Mouse (Mus musculus) forebrain, postnatal 0 days (tissue): ENCODE measurements around the gene Atf7ip2. TPM values are rescaled to one million over a fixed set of nuclear protein-coding genes. Genes with fewer than 3 reads are reported as not detected.

ENCODE experiments used
- ATAC-seq: fragments of 200-750 bp; cut with Nextera tagmentation; 2 replicates; pipeline ENCODE4 v1.8.0; 2017; ENCODE audit warnings: mild to moderate bottlenecking, moderate library complexity
- DNase-seq: peaks from one replicate; pipeline ENCODE4 v3.0.0-alpha.2; 2015
- H3K27ac ChIP-seq: fragments of 300-500 bp; sonication (generic); 2 replicates; pipeline ENCODE4 v1.5.1; 2014; ENCODE audit warnings: low read depth, mild to moderate bottlenecking, antibody characterized with exemption, low read length, moderate library complexity, mixed read lengths
- H3K27me3 ChIP-seq: fragments of 300-500 bp; sonication (generic); 2 replicates; pipeline ENCODE4 v1.6.1; 2014; ENCODE audit warnings: mild to moderate bottlenecking, low read length, mixed read lengths; ENCODE audit not compliant: insufficient read depth
- H3K36me3 ChIP-seq: fragments of 300-500 bp; sonication (generic); 2 replicates; pipeline ENCODE4 v1.6.1; 2014; ENCODE audit warnings: mild to moderate bottlenecking, moderate library complexity; ENCODE audit not compliant: insufficient read depth
- H3K4me1 ChIP-seq: fragments of 300-500 bp; sonication (generic); 2 replicates; pipeline ENCODE4 v1.6.1; 2014; ENCODE audit warnings: antibody characterized with exemption; ENCODE audit not compliant: insufficient read depth
- H3K4me2 ChIP-seq: fragments of 300-500 bp; sonication (generic); 2 replicates; pipeline ENCODE4 v1.6.1; 2014; ENCODE audit warnings: low read depth, mild to moderate bottlenecking, moderate library complexity
- H3K4me3 ChIP-seq: fragments of 300-500 bp; sonication (generic); 2 replicates; pipeline ENCODE4 v1.5.1; 2014; ENCODE audit warnings: low read depth, low read length, mixed read lengths
- H3K9ac ChIP-seq: fragments of 300-500 bp; sonication (generic); 2 replicates; pipeline ENCODE4 v1.6.1; 2014; ENCODE audit warnings: mild to moderate bottlenecking
- H3K9me3 ChIP-seq: fragments of 300-500 bp; sonication (generic); 2 replicates; pipeline ENCODE4 v1.6.1; 2016; ENCODE audit warnings: low read length
- CTCF ChIP-seq: sonication (generic); IDR thresholded peaks from 2 replicates; pipeline ENCODE4 v1.5.1; 2016; ENCODE audit warnings: antibody characterized with exemption, control low read depth, low read depth
- WGBS: fragments of 180-500 bp; shearing (Covaris S2); extraction: QIAGEN DNeasy Blood & Tissue Kit; methylation state at CpG from one replicate; pipeline ENCODE4 v1.1.7; 2014; 5-methylcytosine and 5-hydroxymethylcytosine counted together
- microRNA-seq, 2 experiments: library from miRNA; unstranded; fragments of <30 nt; microRNA quantifications; one replicate each; pipeline ENCODE4; 2016
- polyA plus RNA-seq: library from polyadenylated mRNA; unstranded; fragments of >200 nt; fragmentation: Nextera tagmentation; extraction: Ambion mirVana; gene quantifications from 2 replicates; pipeline ENCODE4 v1.2.1, GENCODE M21; 2015
- total RNA-seq: library from RNA; depleted of rRNA; stranded (reverse); fragments of >200 nt; gene quantifications from 2 replicates; pipeline ENCODE4 v1.2.3, GENCODE M21; 2014; rRNA removed

The Atf7ip2 gene
- total and polyA plus RNA-seq, 2 experiments from 2014 or later: 0.22 to 0.38 TPM

DNA sequence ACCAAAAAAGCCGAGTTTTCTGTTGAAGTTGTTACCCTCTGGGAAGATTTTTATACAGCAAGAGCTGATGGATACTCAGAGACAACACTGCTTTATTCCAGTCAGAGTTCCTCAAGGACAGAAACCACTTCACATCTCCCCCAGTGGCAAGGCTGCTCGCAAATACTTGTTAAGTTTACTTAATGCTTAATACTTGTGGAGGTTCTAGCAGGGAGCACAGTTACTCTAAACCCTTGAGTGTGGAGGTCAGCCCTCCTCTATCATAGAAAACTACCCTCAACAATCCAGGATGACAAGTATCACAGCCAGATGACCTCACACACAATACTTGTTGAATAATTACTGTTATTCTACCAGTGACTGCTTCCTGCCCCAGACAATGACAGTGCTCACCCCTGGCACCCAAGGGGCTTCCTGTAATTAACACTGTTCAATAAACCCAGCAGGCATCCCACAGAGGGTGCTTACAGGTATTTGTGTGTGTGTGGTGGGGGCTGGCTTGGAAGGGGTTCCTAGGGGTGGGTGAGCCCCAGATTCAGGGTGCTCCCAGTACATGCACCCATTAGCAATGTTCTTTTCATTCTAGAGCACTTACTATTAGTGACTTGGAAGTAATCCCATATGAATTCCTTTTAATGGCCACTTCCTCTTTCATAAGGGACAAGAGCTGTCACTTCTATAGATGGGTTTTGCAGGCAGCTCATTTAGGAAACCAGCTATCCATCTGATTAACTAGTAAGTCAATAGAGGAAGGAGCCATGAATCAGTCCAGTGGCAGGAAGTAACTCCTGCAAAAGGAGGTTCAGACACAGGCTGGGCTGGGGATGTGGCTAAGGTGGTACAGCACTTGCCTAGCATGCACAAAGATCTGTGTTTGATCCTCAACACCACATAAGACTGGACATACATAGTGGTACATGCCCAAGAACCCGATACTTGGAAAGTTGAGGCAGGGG is 108.0 kb downstream of the Atf7ip2 start:
- no peaks in the 10 kb centered on the region for H3K27me3 ChIP-seq
- no peak for TF ChIP-seq CTCF
- H3K4me3 ChIP-seq: no peak overlapping the region
- no peaks in the 10 kb centered on the region for H3K9me3 ChIP-seq
- DNase-seq: no peak
- 76% methylated on average over 3 of the region's 3 CpGs for WGBS
- H3K4me1 ChIP-seq: no peaks in the 10 kb centered on the region
- ATAC-seq: no peak
- H3K36me3 ChIP-seq: no peaks in the 10 kb centered on the region
- H3K27ac ChIP-seq: no peak overlapping the region
- no peak overlapping the region for H3K4me2 ChIP-seq
- H3K9ac ChIP-seq: no peak overlapping the region

Small RNAs within 50 kb of the gene (microRNA-seq; reads per million reads assigned to microRNA genes)
- gene Gm22932: 0 reads per million in 2 experiments

Other genes starting within 250 kb of the Atf7ip2 start
- 7.0 and 9.9 TPM in 2 replicates for gene Grin2a, start 197.2 kb upstream of the Atf7ip2 start, total RNA-seq
- 1.0 and 3.7 TPM in 2 replicates for gene Grin2a, start 197.2 kb upstream of the Atf7ip2 start, polyA plus RNA-seq
- gene Rpl39l, start 22.5 kb upstream of the Atf7ip2 start, total RNA-seq: 0.46 and 1.4 TPM in 2 replicates
- gene Rpl39l, start 22.5 kb upstream of the Atf7ip2 start, polyA plus RNA-seq: 0.29 and 0.40 TPM in 2 replicates
- 11.3 and 12.1 TPM in 2 replicates for gene Emp2, start 121.3 kb downstream of the Atf7ip2 start, total RNA-seq
- 13.2 and 18.5 TPM in 2 replicates for gene Emp2, start 121.3 kb downstream of the Atf7ip2 start, polyA plus RNA-seq
- gene Tekt5, start 202.8 kb downstream of the Atf7ip2 start, total RNA-seq: 3.9 and 5.4 TPM in 2 replicates
- gene Tekt5, start 202.8 kb downstream of the Atf7ip2 start, polyA plus RNA-seq: 8.7 and 11.8 TPM in 2 replicates
- 32.1 and 34.5 TPM in 2 replicates for gene Nubp1, start 219.2 kb downstream of the Atf7ip2 start, total RNA-seq
- 25.7 and 32.2 TPM in 2 replicates for gene Nubp1, start 219.2 kb downstream of the Atf7ip2 start, polyA plus RNA-seq